Mouse (Mus musculus) right cerebral cortex, postnatal 10 days (tissue): ENCODE results near the gene Man1c1.

Experiments
- DNase-seq, 2 experiments: peaks; one replicate each; pipeline ENCODE4 v3.0.0; 2021; ENCODE audit warnings: low spot score in 2 of 2

Man1c1 gene

DNA sequence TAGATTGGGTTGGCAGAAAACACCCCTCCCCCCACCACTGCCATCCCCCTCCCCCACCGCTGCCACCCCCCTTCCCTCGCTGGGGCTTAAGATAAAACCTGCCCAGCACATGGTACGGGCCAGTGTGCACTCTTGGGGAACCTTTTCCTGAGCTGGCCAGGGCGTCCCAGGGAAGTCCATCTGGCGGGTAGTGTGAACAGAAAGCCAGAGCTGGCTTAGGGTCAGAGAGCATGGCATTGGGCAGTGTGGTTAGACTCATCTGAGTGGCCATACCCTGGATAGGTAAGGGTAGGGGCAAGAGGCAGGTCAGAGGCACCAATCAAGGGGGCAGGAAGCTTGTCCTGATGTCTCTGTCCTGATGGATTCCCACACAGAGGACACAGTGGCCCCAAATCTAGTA lies 124.5 kb downstream of the Man1c1 start:
- DNase-seq: no peak

DNA sequence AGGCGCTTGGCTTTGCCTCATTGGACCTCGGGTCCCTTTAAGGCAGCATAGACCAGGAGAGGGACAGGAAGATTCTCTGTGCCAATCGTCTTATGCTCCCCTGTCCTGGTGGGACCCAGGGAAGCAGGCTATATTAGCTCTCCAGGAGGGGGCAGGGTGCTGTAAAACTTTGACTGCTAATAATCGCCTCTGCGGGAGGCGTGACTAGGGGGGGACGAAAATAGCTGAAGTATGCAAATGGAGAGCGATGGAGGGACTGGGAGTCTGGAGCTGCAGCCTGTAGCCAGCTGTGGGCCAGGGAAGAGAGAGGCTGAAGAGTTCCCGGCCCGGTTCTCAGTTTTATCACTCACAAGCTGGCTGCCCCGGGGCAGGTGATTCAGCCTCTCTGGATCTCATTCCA lies 124.9 kb downstream of the Man1c1 start:
- DNase-seq: no peak

DNA sequence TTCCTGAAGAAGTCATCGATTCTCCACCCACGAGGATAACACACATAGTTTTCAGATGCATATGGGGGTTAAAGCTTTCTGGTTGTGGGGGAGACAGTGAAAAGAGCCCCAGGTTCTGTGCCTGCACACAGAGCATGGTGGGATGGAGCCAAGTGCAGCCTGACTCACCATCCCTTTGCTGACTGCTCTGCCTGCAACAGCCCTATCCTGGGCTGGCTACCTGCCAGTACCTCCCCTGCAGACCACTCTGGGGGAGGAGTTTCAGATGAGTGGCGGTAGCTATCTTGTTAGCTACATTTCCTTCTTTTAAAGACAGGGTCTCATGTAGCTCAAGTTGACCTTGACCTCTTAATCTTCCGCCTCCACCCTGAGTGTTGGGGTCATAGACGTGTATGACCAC lies 125.7 kb downstream of the Man1c1 start:
- no peak for DNase-seq

DNA sequence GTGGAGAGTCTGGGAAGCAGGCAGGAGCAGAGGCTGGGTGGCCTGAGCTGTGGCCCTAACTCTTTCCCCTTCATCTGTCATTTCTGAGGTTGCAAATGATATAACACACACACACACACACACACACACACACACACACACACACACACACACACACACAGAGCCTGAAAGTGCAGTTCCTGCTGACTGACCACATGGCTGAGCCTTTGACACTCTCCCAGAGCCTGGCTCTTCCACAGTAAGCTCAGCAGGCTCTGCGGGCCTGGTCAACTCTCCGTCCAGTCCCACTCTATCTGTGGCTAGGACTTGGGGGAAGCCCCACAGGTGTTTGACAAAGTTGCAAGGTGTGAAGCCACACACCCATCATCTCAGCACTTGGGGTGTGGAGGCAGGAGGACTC lies 126.8 kb downstream of the Man1c1 start:
- no peak for DNase-seq

DNA sequence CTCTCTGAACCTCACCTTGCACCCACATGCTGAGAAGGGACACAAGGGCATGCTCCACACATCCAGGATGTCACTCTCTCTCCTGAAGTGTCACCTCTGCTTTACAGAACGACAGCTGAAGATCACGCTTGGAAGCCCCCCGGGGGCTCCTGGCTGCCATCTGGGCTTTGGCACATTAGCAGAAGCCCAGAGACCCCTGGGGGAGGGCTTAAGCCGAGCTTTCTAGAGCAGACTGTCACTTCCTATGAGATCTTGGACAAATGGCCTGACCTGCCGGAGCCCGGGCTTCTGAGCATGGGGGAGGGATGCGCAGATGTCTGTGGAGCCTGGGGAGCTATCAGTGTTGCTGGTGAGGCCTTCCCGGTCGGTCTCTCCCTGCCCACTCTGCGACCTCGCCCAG lies 128.6 kb downstream of the Man1c1 start:
- no peak for DNase-seq

DNA sequence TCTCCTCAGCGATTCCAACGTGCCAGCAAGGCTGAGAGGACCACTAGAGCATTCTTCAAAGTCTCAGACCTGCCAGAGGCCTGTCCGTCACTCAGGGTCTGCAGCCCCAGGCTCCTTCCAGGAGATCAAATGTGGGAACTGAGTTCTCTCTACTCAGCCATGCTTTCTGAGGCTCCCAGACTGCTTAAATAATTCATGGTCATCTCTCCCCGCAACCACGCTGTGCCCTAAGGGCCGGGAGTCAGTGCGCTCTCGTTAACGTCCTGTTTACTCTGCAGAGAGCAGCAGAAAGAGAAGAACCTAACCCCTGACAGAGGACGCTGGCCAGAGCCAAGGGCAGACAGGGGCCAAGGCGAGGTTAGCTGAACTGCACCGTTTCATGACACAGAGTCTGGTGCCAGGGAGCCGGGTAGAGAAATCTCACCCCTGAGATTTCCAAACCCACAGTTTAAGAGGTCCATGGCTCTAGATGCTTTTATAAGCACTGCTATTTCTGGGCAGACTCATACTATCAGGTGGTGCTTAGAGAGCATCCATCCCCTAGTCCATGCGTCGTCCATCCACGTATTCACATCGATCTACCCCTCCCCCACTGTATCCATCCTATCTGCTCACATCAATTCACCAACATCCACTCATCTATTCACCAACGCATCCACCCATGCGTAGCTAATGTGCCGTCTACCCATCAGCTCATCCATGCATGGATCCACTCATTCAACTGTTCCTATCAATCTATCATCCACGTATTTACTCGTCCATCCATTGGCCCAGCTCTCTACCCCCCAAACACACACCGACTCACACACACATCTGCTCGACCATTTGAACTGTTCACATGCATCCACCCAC lies 131.4 kb downstream of the Man1c1 start:
- no peak for DNase-seq

DNA sequence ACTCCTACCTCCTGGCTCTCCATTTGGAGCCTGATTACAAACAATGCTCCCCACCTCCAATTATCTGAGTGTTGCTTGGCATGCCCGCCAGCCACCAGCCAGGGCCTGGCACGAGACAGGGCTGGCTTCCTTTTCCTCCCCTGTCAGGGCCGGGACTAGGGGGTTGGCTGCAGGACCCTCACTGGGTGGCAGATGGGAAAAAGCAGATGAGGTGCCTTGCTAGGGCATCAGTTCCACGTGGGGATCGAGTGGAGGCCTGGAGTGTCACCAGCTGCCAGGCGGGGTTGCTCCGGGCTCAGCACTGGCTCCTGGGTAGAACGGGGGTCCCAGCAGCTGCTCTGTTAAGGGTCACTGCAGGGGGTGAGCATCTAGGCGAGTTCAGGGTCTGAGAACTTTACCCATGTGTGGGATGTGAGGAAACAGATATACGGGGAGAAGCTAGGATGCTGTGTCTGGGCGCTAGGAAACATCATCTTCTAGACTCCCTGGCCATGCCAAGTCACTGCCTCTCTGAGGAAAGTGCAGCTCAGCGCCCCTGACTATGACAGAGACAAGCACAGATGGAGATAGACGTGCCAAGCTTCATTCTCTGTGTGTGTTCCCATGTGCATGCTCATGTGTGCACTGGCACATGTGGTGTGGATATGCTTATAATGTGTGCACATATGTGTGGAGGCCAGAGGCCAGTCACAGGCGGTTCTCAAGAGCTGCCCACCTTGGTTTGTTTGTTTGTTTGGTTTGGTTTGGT lies 133.2 kb downstream of the Man1c1 start:
- no peak for DNase-seq

DNA sequence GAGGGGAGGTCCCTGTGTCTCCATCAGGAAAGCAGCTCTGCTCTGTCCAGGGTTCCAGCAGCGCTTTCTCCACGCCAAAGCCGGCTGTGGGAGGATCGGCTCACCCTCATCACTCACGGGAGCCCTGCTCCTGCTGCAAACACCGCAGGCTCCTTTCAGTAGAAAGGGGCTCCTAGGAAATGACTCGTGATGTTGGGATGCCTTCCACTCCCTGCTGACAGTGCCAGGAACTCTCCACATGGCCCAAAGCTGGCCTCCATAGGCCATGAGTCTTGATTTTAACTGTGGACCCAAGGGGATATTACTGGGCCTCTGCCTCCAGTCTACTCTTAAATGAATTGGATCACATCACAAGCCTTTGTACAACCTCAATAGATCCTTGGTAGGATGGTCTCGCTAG lies 134.3 kb downstream of the Man1c1 start:
- no peak for DNase-seq

DNA sequence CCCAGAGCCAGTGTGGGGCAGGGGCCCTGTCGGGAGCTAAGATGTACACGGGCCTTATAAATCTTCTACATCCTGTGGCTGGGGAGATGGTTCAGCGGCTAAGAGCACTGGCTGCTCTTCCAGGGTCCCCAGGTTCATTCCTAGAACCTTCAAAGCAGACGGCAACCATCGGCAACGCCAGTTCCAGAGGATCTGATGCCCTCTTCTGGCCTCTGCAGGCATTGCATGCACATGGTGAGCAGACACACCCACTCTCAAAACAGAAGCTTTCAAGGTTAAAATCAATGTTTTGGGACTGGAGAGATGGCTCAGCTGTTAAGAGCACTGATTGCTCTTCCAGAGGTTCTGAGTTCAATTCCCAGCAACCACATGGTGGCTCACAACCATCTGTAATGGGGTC lies 134.9 kb downstream of the Man1c1 start:
- DNase-seq: no peak

DNA sequence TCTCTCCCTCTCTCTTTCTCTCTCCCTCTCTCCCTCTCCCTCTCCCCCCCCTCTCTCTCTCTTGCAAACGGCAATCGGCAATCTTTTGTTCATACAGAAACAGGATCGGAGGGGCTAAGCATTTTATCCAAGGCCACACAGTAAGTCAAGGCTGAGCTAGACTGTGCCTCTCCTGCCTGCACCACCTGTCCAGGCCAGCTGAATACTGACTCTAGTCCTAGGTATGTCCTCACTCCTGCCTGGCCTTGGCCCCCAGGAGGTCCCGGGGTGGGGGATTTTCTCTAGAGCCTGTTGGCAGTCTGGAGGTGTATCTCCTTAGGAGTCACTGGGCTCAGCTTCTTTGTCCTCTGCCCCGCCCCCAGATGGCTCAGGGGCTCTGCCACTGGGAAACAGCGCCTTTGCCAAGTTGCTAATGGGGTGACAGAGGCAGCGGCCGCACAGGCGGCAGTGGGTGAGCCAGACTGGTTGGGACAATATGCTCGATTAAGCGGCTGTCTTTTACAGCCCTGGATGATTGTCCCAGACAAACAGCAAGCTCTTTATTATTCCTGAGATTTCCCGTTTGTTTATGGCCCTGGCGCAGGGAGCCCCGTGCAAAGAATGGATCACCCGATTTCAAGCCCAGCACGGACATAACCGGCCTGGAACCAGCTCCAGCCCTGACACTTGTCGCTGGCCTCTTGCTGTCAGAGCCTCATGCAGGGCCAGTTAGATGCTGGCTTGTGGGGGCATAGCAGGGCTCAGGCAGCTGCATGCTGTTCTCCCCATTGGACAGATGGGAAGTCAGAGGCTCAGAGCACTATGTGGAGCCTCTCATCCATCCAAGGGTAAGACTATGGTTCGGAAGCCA lies 136.5 kb downstream of the Man1c1 start:
- DNase-seq: peak; percentile 78 to 79

DNA sequence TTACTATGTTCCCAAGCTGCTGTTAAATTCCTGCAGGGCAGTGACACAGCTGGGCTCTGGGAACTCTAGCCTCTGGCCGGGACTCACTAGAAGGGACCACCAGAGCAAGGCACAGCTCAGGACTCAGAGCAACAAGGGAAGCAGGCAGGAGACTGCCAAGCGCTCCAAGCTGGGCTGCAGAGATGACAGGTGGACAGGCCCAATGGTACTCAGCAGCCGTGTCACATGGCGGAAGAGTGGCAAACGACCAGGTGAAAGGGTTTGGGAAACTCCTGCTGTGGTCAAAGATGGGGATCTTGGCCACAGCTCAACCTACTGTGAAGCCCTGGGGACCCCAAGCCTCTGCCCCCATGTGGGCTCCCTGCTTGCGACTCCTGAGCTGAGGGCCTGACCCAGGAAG lies 140.0 kb downstream of the Man1c1 start:
- DNase-seq: no peak

DNA sequence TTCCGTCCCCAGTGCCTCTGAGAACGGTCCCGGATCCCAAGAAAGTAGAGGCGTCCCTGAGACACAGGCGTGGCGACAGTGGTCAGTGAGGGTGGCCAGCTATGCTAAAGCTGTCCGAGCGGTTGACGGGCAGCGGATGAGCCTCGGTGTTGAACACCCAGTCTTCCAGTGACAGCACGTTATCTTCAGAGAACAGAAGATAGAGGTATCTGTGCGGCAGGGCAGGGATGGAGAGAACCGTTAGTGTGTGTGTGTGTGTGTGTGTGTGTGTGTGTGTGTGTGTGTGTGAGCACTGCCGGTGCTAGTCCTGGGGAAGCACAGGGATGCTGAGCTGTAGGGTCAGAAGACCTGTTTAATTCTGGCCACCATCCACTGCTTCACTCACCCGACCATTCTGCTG lies 140.5 kb downstream of the Man1c1 start:
- DNase-seq: no peak

DNA sequence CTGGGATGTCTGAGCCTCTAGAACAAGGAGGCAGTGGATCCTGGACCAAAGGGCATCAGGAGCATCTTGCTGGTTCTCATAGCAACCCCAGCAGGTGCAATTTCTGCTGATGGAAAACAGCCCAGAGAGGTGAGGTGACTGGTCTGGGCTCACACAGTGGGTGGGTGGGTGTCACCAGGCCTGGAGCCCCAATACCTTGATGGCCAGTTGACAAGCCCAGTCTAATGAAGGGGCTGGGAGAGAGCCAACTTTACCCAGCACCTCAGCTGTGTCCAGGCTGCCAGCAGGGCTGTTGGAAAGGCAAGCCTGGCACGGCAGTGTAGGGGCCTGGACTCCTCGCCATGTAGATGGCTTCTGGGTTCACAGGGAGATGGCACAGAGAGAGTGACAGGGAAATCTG lies 142.1 kb downstream of the Man1c1 start:
- no peak for DNase-seq

DNA sequence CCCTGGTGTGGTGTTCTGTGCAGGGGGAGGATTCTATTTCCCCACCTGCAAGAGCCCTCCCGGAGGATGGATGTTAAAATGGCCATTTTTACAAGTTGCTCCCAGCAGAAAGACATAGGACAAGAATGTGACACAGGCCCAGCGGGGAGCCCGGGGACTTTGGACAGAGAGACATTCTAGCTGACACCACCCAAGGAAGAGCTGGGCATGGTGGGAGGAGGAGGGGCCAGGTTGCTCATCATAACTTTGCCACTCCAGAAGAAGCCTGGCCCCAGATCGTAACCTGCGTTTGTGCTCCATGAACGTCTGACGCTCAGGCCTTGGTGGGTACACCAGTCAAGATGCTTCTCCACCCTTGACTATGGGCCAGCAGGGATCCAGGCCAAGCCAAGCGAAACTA lies 143.4 kb downstream of the Man1c1 start:
- DNase-seq: no peak

DNA sequence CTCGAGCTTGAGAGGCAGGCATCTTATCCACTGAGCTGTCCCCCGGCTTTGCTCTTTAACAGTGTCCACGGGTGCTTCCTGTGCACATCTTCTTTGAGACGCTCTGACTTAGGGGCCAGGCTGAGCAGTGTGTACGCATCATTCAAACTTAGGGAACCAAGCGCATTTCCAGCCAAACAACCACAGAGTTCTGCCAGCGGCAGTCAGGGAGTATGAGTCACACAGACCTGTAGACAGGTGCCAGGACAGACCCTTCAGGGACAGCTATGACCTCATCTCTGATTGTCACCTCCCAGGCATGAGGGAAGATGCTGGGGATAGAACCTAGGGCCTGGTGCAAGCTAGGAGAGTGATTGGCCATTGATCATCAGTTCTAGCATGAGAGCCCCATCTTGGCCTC lies 144.9 kb downstream of the Man1c1 start:
- DNase-seq: no peak

DNA sequence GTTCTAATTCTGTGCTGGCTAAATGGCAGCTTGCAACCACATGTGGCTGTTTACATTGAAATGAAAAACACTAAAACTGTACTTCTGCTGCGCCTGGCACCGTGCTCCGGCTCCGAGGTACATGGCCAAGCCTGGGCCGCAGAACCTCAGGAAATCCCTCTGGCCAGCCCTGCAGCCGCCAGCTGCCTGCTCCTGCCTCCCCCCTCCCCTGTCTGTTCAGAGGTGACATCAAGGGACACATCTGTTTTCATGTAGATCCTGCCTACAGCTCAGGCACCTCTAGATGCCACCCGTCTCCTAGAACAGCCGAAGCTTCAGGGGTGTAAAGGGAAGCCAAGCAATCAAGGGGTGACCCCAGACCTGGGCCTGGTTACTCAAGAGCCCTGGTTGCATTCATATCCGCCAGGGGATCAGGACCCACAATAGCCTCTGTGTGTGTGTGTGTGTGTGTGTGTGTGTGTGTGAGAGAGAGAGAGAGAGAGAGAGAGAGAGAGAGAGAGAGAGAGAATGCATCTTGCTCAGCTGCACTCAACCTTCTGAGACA lies 145.4 kb downstream of the Man1c1 start:
- DNase-seq: no peak

DNA sequence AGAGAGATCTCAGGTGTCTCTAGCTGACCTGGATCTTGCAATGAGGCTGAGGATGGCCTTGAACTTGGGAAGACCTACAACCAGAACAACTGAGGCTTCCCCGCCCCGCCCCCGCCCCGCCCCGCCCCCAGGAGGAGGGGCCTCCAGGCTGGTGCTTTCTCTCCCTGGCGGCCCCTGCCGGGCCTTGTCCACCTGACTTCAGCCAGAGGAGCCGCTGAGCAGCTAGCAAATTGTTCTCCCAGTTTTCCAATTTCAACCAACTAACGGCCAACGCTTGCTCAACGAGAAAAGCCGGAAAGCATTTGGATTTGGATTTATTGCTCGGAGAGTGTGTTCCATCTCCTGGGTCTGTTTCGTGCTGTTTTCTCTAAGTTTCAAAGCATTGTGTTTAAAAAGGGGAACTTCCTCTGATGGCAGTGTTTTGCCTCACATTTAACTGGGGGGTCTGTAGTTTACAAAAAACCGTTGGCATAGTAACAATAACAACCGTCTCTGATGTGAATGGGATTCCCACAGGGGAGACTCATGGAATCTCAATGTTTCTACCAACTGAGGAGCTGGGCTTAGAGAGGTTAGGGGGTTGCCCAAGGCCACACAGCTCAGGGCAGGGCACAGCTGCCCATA lies 146.4 kb downstream of the Man1c1 start:
- DNase-seq: no peak

DNA sequence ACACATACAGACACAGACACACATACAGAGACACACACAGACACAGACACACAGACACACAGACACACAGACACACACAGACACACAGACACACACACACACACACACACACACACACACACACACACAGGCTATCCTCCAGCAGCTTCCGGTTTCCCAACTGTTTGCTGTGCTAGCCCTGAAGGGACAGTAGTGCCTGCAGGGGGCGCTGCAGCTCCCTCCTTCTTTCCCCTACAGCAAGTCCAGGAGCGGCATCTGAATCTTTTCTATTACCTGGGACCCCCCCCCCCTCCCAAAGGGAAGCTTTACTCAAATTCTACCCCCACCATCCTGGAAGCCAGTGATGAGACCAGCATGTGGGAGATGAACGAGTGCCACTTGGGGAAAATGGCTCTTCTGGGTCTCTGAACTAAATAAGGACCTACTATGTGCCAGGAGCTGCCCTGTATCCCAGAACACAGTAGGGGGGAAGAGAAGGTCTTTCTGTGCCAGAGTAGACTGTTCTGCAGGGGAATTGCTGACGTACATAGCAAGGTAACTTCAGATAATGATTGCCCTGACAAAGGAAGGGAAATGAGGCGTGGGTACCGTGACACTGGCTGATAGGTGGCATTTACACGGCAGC lies 148.0 kb downstream of the Man1c1 start:
- DNase-seq: peak in 1 of 2 experiments; percentile 63

DNA sequence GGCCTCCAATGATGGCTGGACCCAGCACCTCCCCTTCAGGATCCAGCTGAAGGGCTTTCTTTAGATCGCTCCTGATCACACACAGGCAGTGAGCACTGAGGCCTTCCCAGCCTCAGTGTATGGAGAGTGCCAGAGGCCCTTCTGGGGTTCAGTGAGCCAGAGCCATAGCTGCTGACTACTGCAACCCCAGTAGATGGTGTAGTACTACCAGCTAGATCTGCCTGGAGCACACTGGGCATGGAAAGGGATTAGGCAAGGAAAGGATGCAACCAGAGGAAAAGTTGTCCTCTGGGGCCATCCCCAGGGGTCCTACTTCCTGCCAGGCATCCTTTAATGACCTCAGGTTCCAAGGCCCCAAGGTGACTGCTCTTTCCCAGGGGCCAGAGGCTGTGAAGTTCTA lies 150.5 kb downstream of the Man1c1 start:
- no peak for DNase-seq

DNA sequence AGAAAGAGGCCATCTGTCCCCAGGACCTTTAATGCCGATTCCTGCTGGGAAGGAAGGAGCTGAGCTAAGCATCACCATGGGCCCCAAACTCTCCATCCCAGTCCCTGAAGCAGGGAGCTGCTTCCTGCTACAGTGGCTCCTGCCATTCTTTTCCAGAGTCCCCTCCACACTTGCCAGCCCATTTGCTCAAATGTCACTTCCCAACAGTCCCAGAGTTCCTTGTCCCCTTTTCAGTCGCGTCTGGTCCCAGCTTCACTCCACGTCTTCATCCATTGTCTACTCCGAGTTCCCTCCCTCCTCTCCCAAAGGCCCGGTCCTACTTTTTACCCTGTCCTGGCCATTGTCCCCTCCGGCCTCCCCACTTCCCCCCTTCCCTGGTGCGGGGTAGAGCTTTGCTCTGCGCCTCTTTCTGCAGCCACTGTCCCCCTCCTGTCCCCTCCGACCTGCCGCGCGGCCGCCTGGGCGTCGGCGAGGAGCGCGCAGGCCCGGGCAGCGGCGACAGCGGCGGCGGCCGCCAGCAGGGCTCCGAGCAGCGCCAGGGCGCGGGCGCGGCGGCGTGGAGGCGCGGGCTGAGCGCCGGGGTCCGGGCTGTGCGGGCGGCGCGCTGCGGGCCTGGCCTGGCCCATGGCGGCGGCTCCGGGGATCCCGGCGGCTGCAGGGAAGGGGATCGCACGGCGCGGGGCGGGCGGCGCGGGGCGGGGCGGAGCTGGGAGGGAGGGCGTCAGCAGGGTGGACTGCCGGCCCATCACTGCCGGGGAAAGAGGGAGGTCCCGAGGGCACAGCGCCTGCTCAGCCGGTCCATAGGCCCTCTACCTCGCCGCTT lies 152.4 kb downstream of the Man1c1 start, which contains the start of gene Selenon:
Gene Selenon (minus strand): TSS at position 673 of the 823 bp plus-strand sequence.
- DNase-seq: peak in 1 of 2 experiments; percentile 70
